Mouse (Mus musculus): ENCODE measurements around the gene Kidins220. TPM values are rescaled to one million over a fixed set of nuclear protein-coding genes. Genes with fewer than 3 reads are reported as not detected.
A peak's percentile ranks its signal among the peaks of the same experiment; 100 is the strongest.

Kidins220 gene
- total RNA-seq, 2 experiments from 2014 or later = 322 to 335 TPM

GRCm38 (mm10) chr12:25089433-25089832 is 114.7 kb downstream of the Kidins220 start:
- no peak for DNase-seq (ENCODE audit: low spot score in 2 of 2)

DNA sequence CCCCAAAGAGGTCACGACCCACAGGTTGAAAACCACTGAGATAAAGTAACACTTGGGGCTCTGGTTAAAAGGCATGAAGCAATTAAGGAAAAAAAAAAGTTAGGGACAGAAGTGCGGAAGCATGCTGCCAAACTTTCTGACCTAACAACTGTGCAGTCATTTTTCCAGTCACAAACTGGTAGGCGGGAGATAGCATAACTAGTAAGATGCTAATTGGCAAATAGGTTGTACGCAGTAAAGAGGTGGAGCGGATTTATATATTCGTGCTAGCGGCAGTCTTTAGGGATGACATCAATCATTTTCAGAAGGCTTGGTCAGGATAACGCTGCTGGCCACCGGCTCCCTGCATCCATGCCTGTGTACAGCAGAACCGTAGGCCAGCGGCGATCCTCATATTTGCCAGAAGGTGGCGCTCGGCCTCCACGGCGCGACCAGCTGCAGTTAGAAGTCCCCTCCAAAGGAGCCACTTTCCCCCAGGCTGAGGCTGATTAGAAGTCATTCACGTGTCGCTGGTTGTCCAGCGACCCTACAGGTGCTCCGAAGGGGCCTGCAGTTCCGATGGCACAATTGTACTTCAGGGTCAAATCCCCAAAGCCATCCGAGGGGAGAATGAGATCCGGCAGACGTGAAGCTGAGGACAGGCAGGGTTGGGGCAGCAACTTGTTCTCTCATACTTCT is 117.4 kb downstream of the Kidins220 start:
- peak; percentile 91 to 92 for DNase-seq (ENCODE audit: low spot score in 2 of 2)

DNA sequence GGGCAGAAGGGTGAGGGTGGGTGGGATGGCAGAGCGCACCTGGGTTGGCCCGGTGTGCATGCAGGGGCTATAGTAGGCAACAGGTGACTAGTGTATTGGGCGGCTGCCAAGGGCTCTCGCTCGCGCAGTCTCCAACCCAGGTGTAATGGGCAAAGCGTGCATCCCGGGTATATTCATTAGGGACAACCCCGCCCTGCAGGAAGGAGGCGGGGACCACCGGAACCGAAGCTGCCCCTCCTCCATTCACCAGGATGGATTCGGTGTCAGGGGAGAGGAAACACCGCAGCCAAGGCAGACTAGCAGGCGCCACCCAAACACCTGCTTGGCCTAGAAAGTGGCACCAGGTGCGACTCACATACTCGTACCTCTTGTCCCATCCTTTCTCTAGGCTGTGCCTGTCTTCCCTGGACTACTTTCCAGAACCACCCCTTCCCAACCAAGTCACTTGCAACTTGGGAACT is 118.1 kb downstream of the Kidins220 start:
- DNase-seq (ENCODE audit: low spot score in 2 of 2) = peak; percentile 35 to 47

GRCm38 (mm10) chr12:25093241-25093774 is 118.6 kb downstream of the Kidins220 start:
- no peak for DNase-seq (ENCODE audit: low spot score in 2 of 2)

DNA sequence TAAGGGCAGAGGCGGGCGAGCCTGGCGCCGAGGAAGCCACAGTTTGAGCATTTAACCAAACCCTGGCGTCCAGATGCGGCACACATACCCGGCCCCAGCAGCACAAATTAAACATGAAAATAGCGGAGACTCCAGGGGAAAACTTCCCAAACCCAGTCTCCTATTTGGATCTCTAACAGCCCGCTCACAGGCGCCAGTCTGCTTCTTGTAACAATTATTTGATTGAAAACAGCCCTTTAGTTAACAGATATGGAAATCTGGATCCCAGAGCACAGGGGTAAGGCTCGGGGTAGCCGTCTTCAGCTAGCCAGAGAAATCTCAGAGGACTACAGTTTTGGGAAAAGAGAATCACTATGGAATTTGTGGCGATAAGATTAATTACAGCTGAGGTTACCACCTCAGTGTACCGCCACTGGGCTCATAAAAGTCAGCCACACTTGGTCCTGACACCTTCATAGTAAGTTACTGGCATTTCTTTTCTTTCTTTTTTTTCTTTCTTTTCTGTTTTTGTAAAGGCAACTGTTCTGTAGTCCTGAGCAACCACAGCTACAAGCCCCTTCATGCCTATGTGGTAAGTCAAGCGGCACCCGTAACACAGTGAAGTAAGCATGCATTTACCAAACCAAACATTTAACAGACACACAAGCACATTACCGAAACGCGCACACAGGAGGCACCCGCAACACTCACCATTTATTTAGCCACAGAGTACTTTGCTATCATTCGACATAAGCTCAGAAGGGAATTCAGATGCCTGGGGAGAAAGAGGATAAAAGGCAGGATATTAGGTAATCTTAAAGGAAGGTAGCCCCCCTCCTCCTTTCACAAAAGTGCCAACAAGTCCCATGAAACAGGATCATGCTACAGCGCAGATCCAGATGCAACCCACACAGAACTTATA is 120.1 kb downstream of the Kidins220 start:
- DNase-seq (ENCODE audit: low spot score in 2 of 2) = peak; percentile 31 to 34

- no peak for DNase-seq (ENCODE audit: low spot score in 2 of 2)
Measured at GRCm38 (mm10) chr12:25095538-25095937, 120.8 kb downstream of the Kidins220 start.

- peak; percentile 98 to 99 for DNase-seq (ENCODE audit: low spot score in 2 of 2)
Measured at GRCm38 (mm10) chr12:25095974-25096639, 121.4 kb downstream of the Kidins220 start.

DNA sequence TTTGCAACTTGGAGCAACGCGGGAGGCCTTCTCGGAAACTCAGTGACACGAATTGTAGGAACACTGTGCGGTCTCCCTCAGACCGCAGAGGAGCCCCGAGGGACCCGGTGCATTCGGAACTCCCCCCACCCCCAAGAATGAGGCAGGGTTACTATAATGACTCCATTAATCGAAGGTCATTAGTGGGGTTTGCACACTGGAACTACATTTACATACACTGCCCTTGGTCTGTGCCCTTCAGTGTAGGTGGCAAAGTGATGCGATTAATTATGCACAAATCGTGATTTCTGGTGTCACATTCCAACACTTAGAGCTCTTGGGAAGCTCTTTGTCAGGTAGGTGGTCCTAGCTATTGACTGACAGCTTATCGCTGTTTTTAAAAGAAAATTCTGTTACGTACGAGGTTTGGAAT is 121.9 kb downstream of the Kidins220 start:
- peak in 1 of 2 experiments; percentile 8 for DNase-seq (ENCODE audit: low spot score in 2 of 2)

- DNase-seq (ENCODE audit: low spot score in 2 of 2) = no peak
Measured at GRCm38 (mm10) chr12:25097052-25097209, 122.2 kb downstream of the Kidins220 start, which contains the start of gene Id2. Id2 (minus strand) TSS chr12:25097140.

DNA sequence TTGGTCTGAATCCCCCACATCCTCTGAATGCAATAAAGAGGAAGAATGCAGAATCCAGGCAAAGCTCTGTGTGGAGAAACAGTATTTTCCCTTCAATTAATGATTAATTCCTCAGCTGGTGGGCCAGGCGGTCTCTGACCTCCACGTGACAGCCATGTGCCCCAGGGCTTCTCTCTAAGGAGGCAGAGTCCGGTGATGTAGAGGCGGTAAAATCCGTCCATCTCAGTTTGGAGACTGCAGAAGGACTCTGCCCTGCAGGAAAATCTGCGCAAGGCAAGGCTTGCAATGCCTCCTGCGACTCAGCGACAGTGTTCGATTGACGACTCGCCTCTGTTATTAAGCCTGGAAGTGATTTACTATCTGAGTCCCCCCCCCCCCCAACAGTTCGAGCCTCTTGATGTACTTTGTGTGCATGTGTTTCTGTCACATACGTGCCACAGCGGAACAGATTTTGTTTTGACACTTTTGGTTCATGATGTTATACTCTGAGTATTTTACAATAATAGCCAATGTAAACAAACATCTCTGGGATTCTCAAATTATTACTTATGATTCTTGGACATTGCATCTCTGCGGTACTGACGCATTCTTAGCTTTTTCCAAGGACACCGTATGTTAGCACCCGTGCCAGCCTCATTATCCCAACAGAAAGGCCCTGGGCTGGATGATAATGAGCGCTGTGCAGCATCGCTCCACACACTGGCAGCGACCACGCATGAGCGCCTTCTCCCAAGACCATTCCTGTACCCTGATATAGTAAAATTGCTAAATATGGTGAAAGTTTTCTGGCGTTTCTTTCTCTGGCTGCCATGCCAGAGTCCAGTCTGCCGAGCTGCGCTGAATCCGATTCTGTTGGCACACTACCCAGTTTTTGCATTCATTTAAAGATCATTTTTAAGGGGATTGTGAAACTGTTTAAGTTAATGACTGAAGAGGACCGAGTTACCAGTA is 122.8 kb downstream of the Kidins220 start:
- peak; percentile 39 to 55 for DNase-seq (ENCODE audit: low spot score in 2 of 2)

GRCm38 (mm10) chr12:25098161-25098550 is 123.4 kb downstream of the Kidins220 start:
- DNase-seq (ENCODE audit: low spot score in 2 of 2) = no peak

DNA sequence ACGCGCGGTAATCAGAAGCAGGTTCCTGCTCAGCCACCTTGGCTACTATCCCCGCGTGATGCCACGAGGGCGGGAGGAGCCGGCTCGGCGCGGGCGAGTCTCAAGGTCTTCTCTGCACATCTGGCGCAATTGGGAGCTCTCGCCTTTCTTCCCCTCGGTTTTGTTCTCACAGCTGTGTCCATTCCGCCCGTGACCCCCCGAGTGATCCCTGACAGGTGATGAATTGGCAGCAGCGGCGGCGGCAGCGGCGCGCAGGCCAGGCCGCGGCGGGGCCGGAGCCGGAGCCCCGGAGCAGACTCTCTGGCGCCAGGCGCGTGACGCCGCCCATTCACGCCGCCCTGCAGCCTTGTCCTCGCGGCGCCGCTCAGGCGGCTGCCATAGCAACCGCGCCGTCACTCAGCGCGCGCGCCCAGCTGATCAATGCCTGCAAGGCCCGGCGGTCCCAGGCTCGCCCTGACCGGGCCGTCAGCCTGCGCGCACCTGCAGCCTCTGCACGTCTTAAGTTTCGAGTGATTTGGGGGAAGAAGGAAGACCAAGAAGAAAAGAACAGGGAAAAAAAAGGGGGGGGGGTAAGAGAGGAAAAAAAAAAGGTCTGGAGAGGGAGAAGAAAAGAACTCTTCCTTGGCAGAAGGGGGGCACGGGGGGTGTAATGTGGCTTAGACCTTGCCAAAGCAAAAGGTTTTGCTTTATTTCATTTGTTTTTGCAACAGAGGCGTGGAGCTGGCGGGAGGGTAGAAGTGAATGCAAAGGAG is 124.0 kb downstream of the Kidins220 start:
- DNase-seq (ENCODE audit: low spot score in 2 of 2) = peak; percentile 86 to 93

GRCm38 (mm10) chr12:25099313-25099562 is 124.5 kb downstream of the Kidins220 start:
- peak in 1 of 2 experiments; percentile 19 for DNase-seq (ENCODE audit: low spot score in 2 of 2)

DNA sequence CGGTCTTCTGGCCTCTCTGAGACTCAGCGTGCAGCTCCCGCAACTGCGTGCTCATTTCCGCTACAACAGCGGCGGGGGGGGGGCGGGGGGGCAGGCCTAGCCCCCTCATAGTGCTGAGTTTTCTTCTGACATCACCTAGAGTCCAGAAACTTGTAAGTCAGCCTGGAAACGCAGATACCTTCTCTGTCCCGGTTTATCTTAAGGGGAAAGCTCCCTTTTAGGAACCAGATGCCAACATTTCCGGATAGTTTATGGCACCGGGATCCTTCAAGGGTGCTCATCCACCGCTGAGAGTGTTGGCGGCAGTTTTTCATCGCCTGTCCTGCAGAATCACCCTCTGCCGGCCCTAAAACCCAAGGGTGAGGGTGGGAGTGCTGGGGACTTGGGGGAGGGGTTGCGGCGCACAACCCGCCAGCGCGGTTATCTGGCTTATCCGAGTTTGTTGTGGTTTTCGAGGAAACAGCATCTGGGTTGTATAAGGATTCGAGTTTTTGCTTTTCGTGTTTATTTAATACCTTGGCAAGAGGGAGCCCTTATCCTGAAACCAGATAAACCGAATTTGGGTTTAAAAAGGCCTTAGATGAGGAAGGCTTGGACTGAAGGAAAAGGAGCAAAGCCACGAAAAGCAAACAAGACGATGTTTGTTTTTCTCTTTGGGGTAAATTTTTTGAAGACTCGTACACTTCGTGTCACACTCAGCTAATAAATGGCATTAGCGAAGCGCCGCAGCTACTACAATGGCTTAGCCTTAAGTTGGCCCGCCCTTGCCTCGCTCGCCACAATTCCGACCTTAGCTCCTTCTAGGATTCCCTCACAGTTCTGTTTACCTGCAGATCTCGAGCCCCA is 125.1 kb downstream of the Kidins220 start:
- peak; percentile 10 to 17 for DNase-seq (ENCODE audit: low spot score in 2 of 2)

- peak; percentile 58 to 72 for DNase-seq (ENCODE audit: low spot score in 2 of 2)
Measured at GRCm38 (mm10) chr12:25100411-25101217, 125.9 kb downstream of the Kidins220 start.

GRCm38 (mm10) chr12:25101389-25101788 is 126.7 kb downstream of the Kidins220 start:
- no peak for DNase-seq (ENCODE audit: low spot score in 2 of 2)

- DNase-seq (ENCODE audit: low spot score in 2 of 2) = no peak
Measured at GRCm38 (mm10) chr12:25103911-25104310, 129.2 kb downstream of the Kidins220 start.

DNA sequence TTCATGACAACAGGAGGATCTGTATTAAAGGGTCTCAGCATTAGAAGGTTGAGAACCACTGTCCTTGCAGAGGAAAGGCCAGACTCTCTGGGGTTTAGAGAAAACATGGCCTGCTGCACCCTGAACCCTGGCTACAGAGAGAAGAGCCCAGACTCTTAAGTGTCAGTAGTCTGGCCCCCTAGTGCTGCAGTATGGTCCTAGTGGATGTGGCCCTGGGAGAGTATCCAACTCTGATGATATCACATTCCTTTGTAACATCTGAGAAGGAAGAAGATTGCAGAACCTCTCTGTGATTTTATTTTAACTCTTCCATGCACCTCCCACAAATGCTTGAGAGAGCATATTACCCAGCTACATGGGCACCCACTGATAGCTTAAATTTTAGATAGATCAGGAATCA is 129.8 kb downstream of the Kidins220 start:
- no peak for DNase-seq (ENCODE audit: low spot score in 2 of 2)

Data from layer of hippocampus, postnatal 14 days (tissue).